Mouse (Mus musculus): ENCODE data around the gene Tmod1.

- TF ChIP-seq POLR2A (IDR thresholded peaks at IDR 0.05; ENCODE audit: low read depth, low read length) (no peak), CTCF (IDR thresholded peaks at IDR 0.05; ENCODE audit: borderline replicate concordance, insufficient read depth, low read length) (no peak)
Observed at GRCm38 (mm10) chr4:46086718-46087426, 48.1 kb downstream of the Tmod1 start.

All from embryonic fibroblast, embryonic 13.5 days (primary cell).